Mouse (Mus musculus) heart, embryonic 11.5 days (tissue): Measurements from ENCODE around the gene Cdca7l. TPM values are rescaled to one million over a fixed set of nuclear protein-coding genes. Genes with fewer than 3 reads are reported as not detected.

Experiments used
- ATAC-seq: fragments of 200-750 bp; cut with Nextera tagmentation; replicated peaks from 2 replicates; pipeline ENCODE4 v1.8.0; 2017; ENCODE audit warnings: moderate library complexity; ENCODE audit not compliant: insufficient number of reproducible peaks, low FRiP score, low TSS enrichment
- H3K27ac ChIP-seq: fragments of 300-500 bp; sonication (generic); 2 replicates; pipeline ENCODE4 v1.5.1; 2014; ENCODE audit warnings: mild to moderate bottlenecking, low read depth, low read length
- H3K27me3 ChIP-seq: fragments of 300-500 bp; sonication (generic); 2 replicates; pipeline ENCODE4 v1.6.1; 2014; ENCODE audit warnings: mild to moderate bottlenecking, low read length, mixed read lengths; ENCODE audit not compliant: control insufficient read depth, insufficient read depth
- H3K36me3 ChIP-seq: fragments of 300-500 bp; sonication (generic); 2 replicates; pipeline ENCODE4 v1.6.1; 2014; ENCODE audit warnings: mild to moderate bottlenecking, low read length, moderate library complexity, mixed read lengths; ENCODE audit not compliant: control insufficient read depth, insufficient read depth
- H3K4me1 ChIP-seq: fragments of 300-500 bp; sonication (generic); 2 replicates; pipeline ENCODE4 v1.6.1; 2014; ENCODE audit warnings: low read length; ENCODE audit not compliant: control insufficient read depth, insufficient read depth
- H3K4me2 ChIP-seq: fragments of 300-500 bp; sonication (generic); 2 replicates; pipeline ENCODE4 v1.6.1; 2014; ENCODE audit warnings: mild to moderate bottlenecking, moderate library complexity
- H3K4me3 ChIP-seq: fragments of 300-500 bp; sonication (generic); 2 replicates; pipeline ENCODE4 v1.5.1; 2014; ENCODE audit warnings: low read depth, low read length
- H3K9ac ChIP-seq: fragments of 300-500 bp; sonication (generic); 2 replicates; pipeline ENCODE4 v1.6.1; 2014; ENCODE audit warnings: mild to moderate bottlenecking, low read depth, low read length, moderate library complexity
- H3K9me3 ChIP-seq: fragments of 300-500 bp; sonication (generic); replicated peaks from 2 replicates; pipeline ENCODE4 v1.6.1; 2016; ENCODE audit warnings: low read length; ENCODE audit not compliant: control insufficient read depth
- WGBS: fragments of 180-500 bp; shearing (Covaris S2); extraction: QIAGEN DNeasy Blood & Tissue Kit; methylation state at CpG from one replicate; pipeline ENCODE4 v1.1.7; 2014; ENCODE audit not compliant: insufficient replicate concordance; 5-methylcytosine and 5-hydroxymethylcytosine counted together
- polyA plus RNA-seq: library from polyadenylated mRNA; unstranded; fragments of >200 nt; fragmentation: Nextera tagmentation; extraction: Ambion mirVana; gene quantifications from 2 replicates; pipeline ENCODE4 v1.2.1, GENCODE M21; 2014

The Cdca7l gene
- polyA plus RNA-seq, 1 experiment from 2014 or later, result 17.5 TPM

GRCm38 (mm10) chr12:117842676-117843075 lies 38.6 kb downstream of the Cdca7l start:
- no peak overlapping the region for H3K27ac ChIP-seq
- H3K4me2 ChIP-seq, result no peak overlapping the region
- no peak for ATAC-seq
- 0 out of 2 replicates have a peak, but pooled peaks cover 2% of the 10 kb centered on the region for H3K27me3 ChIP-seq
- H3K4me3 ChIP-seq, result no peak overlapping the region
- no peak overlapping the region for H3K9ac ChIP-seq
- H3K4me1 ChIP-seq, result peaks cover 5% of the 10 kb centered on the region; the same call in 1 of the 2 replicates
- 77% methylated on average over 1 of the region's 1 CpGs for WGBS
- no peaks in the 10 kb centered on the region for H3K36me3 ChIP-seq
- no peaks in the 10 kb centered on the region for H3K9me3 ChIP-seq

DNA sequence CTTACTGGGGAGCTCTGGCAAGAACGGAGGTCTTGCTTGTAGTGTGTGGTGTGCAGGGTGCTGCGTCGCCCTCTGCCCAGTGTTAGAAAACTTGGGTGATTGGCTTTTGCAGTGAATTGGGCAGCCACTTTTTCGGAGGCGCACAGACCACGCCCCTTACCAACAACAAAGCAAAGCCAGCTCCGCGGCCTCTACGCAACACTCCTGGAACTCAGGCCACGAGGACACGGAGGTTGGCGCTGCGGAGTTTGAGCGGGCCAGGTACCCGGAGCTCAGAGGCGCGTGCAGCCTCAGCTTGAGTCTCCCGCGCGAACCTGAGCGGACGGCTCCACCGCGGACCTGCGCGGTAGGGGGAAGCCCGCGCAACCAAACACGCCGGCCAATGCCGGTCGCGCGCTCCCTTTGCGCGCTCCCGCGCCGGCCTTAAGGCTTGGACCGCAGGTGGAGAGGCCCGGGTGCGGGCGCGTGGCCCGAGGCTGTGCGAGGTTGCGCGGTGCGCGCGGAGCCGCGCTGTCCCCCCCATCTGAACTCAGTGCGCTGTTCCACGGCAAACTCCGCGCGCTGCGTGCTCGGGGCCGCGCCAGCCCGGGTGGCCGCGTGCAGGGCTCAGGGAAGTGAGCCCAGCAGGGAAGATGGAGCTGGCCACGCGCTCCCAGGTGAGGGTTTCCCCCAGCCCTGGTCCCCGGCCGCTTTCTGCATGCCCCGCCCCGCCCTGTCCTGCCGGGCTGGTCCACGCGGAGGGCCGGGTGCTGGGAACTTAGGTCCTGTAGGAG lies 39.4 kb downstream of the Cdca7l start:
- H3K9ac ChIP-seq, result peak overlapping the region; percentile 84
- H3K27ac ChIP-seq, result peak overlapping the region; percentile 12; the same call in 1 of the 2 replicates
- 0 out of 2 replicates have a peak, but pooled peaks cover 2% of the 10 kb centered on the region for H3K27me3 ChIP-seq
- no peaks in the 10 kb centered on the region for H3K9me3 ChIP-seq
- peak overlapping the region; percentile 88 for H3K4me3 ChIP-seq
- WGBS, result under 1% methylated on average over 74 of the region's 75 CpGs
- peaks cover 5% of the 10 kb centered on the region; the same call in 1 of the 2 replicates for H3K4me1 ChIP-seq
- H3K36me3 ChIP-seq, result no peaks in the 10 kb centered on the region
- H3K4me2 ChIP-seq, result peak overlapping the region; percentile 89
- peak; percentile 89 for ATAC-seq

DNA sequence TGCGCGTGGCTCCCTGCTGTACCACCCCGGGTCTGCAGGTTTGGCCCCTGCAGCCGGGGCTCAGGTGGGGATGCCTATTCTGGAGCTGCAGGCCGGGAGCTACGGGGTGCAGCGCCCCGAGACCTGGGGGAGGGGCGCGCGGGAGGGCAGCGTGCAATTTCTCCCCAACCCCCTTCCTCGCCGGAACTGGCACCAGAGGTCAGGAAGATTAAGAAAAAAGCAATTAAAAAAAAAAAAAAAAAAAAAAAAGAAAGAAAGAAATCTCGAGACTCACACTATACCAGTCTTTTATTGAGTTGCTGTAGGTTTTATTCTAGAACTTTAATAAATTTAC lies 40.0 kb downstream of the Cdca7l start:
- WGBS, result 0% methylated on average over 15 of the region's 15 CpGs
- Histone ChIP-seq H3K36me3 (no peaks in the 10 kb centered on the region), H3K27me3 (0 out of 2 replicates have a peak, but pooled peaks cover 2% of the 10 kb centered on the region), H3K27ac (no peak overlapping the region), H3K4me3 (peak overlapping the region; percentile 88), H3K4me2 (peak overlapping the region; percentile 89), H3K4me1 (peaks cover 5% of the 10 kb centered on the region; the same call in 1 of the 2 replicates), H3K9ac (peak overlapping the region; percentile 84), H3K9me3 (no peaks in the 10 kb centered on the region)
- no peak for ATAC-seq

GRCm38 (mm10) chr12:117844917-117845316 lies 40.8 kb downstream of the Cdca7l start:
- Histone ChIP-seq H3K4me1 (peaks cover 7% of the 10 kb centered on the region; the same call in 1 of the 2 replicates), H3K4me2 (peak overlapping the region; percentile 89), H3K4me3 (peak overlapping the region; percentile 88; the same call in 1 of the 2 replicates), H3K36me3 (no peaks in the 10 kb centered on the region), H3K9me3 (no peaks in the 10 kb centered on the region), H3K27me3 (0 out of 2 replicates have a peak, but pooled peaks cover 2% of the 10 kb centered on the region), H3K27ac (no peak overlapping the region), H3K9ac (0 out of 2 replicates have a peak overlapping the region, but pooled peaks have one; percentile 43)
- 25% methylated on average over 2 of the region's 2 CpGs for WGBS
- ATAC-seq, result no peak

DNA sequence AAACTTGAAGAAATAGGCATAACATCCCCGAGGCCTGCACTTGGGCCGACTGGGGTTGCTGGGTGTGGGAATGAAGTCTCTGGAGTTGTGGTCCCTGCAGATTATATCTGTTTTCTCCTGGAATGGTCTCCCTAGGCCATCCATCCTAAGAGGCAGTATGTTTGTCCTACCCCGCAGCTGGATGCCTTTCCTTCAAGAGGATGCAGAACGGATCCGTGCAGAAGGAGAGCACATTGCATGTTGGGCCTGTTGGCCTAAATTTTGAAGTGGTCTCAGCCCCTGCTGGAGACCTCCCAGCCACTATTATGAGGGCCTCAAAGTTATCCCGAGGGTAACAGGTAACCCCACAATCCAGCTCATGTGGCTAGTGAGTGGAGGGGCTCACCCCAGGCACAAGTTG lies 44.5 kb downstream of the Cdca7l start:
- WGBS, result 91% methylated on average over 6 of the region's 6 CpGs
- no peak overlapping the region for H3K9ac ChIP-seq
- ATAC-seq, result no peak
- no peaks in the 10 kb centered on the region for H3K9me3 ChIP-seq
- H3K36me3 ChIP-seq, result no peaks in the 10 kb centered on the region
- H3K27ac ChIP-seq, result no peak overlapping the region
- no peaks in the 10 kb centered on the region for H3K27me3 ChIP-seq
- no peak overlapping the region for H3K4me2 ChIP-seq
- H3K4me3 ChIP-seq, result no peak overlapping the region
- peaks cover 12% of the 10 kb centered on the region for H3K4me1 ChIP-seq

GRCm38 (mm10) chr12:117850472-117850871 lies 46.4 kb downstream of the Cdca7l start:
- WGBS, result 36% methylated on average over 10 of the region's 10 CpGs
- no peak overlapping the region for H3K4me2 ChIP-seq

DNA sequence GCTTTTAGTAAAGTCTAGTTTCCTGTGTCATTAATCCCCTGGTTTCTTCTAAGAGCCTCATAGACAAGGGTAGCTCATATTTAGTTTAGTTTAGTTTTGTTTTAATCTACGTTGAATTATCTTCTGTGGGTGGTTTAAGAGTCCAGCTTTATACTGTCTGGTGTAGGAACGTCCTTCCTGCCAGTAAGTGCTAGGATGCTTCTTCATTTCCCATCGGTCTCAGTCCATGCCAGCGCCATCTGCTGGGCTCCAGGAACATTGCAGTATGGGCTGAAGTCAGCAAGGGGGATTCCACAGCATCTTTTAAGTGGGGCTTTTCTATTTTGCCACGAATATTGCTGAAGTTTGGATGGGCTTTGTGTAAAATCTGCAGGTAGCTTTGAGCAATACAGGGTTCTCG lies 49.2 kb downstream of the Cdca7l start:
- no peaks in the 10 kb centered on the region for H3K27me3 ChIP-seq
- peaks cover 9% of the 10 kb centered on the region for H3K4me1 ChIP-seq
- H3K9me3 ChIP-seq, result no peaks in the 10 kb centered on the region
- no peak overlapping the region for H3K27ac ChIP-seq
- H3K36me3 ChIP-seq, result no peaks in the 10 kb centered on the region
- no peak for ATAC-seq
- H3K4me3 ChIP-seq, result no peak overlapping the region
- WGBS, result 24% methylated on average over 6 of the region's 6 CpGs
- H3K9ac ChIP-seq, result no peak overlapping the region
- H3K4me2 ChIP-seq, result no peak overlapping the region

More at GRCm38 (mm10) chr12:117850472-117850871, 46.4 kb downstream of the Cdca7l start:
- Histone ChIP-seq H3K4me3 (no peak overlapping the region), H3K9ac (no peak overlapping the region), H3K36me3 (no peaks in the 10 kb centered on the region), H3K27ac (no peak overlapping the region), H3K27me3 (no peaks in the 10 kb centered on the region), H3K4me1 (peaks cover 9% of the 10 kb centered on the region), H3K9me3 (no peaks in the 10 kb centered on the region)
- ATAC-seq, result peak; percentile 49; the same call in 1 of the 2 replicates

GRCm38 (mm10) chr12:117857023-117857422 lies 52.9 kb downstream of the Cdca7l start:
- H3K36me3 ChIP-seq, result no peaks in the 10 kb centered on the region
- no peaks in the 10 kb centered on the region for H3K9me3 ChIP-seq
- H3K27me3 ChIP-seq, result no peaks in the 10 kb centered on the region
- no peak overlapping the region for H3K27ac ChIP-seq
- H3K4me3 ChIP-seq, result no peak overlapping the region
- H3K9ac ChIP-seq, result no peak overlapping the region
- WGBS, result 74% methylated on average over 9 of the region's 9 CpGs
- H3K4me1 ChIP-seq, result no peaks in the 10 kb centered on the region
- H3K4me2 ChIP-seq, result no peak overlapping the region
- no peak for ATAC-seq
